Mouse (Mus musculus): ENCODE results near the gene Gpr18.
"Not testable (repeated sequence)": the region's sequence is repeated elsewhere in the genome, so short reads cannot be mapped to it uniquely, and the experiment has no call there.

The Gpr18 gene

GRCm38 (mm10) chr14:121884150-121884797, 31.3 kb downstream of the Gpr18 start:
- peak; percentile 45 to 68 for DNase-seq (ENCODE audit: low spot score in 2 of 2)

GRCm38 (mm10) chr14:121881211-121881610, 34.4 kb downstream of the Gpr18 start:
- DNase-seq (ENCODE audit: low spot score in 2 of 2): no peak

GRCm38 (mm10) chr14:121879266-121879840, 36.2 kb downstream of the Gpr18 start:
- peak; percentile 54 to 63 for DNase-seq (ENCODE audit: low spot score in 2 of 2)

GRCm38 (mm10) chr14:121878859-121879206, 36.7 kb downstream of the Gpr18 start:
- no peak for DNase-seq (ENCODE audit: low spot score in 2 of 2)

GRCm38 (mm10) chr14:121878176-121878858, 37.3 kb downstream of the Gpr18 start, which contains the start of gene Ubac2:
Gene Ubac2, plus strand, starts transcription at chr14:121878620.
- peak; percentile 97 to 98 for DNase-seq (ENCODE audit: low spot score in 2 of 2)

GRCm38 (mm10) chr14:121877640-121878039, 37.9 kb downstream of the Gpr18 start:
- DNase-seq (ENCODE audit: low spot score in 2 of 2): no peak

- no peak for DNase-seq (ENCODE audit: low spot score in 2 of 2)
Observed at GRCm38 (mm10) chr14:121876860-121877259, 38.7 kb downstream of the Gpr18 start.

GRCm38 (mm10) chr14:121876190-121876589, 39.4 kb downstream of the Gpr18 start:
- DNase-seq (ENCODE audit: low spot score in 2 of 2): not testable (repeated sequence)

GRCm38 (mm10) chr14:121873646-121874045, 41.9 kb downstream of the Gpr18 start:
- no peak for DNase-seq (ENCODE audit: low spot score in 2 of 2)

- no peak for DNase-seq (ENCODE audit: low spot score in 2 of 2)
Observed at GRCm38 (mm10) chr14:121873172-121873571, 42.4 kb downstream of the Gpr18 start.

GRCm38 (mm10) chr14:121872760-121873159, 42.8 kb downstream of the Gpr18 start:
- DNase-seq (ENCODE audit: low spot score in 2 of 2): no peak

GRCm38 (mm10) chr14:121869111-121869510, 46.5 kb downstream of the Gpr18 start:
- no peak for DNase-seq (ENCODE audit: low spot score in 2 of 2)

GRCm38 (mm10) chr14:121866574-121866973, 49.0 kb downstream of the Gpr18 start:
- no peak for DNase-seq (ENCODE audit: low spot score in 2 of 2)

- peak; percentile 73 to 82 for DNase-seq (ENCODE audit: low spot score in 2 of 2)
Observed at GRCm38 (mm10) chr14:121865162-121865561, 50.4 kb downstream of the Gpr18 start.

Measured in natural killer cell, adult 2 months (primary cell).